Mouse (Mus musculus) megakaryocyte, embryonic 14.5 days (primary cell): ENCODE measurements around the gene Rarres1.

Experiments used
- FLI1 ChIP-seq: IDR thresholded peaks from 2 replicates; pipeline ENCODE4 v1.6.1; 2012; ENCODE audit warnings: low read length, inconsistent platforms, mixed read lengths
- GATA1 ChIP-seq: IDR thresholded peaks from 3 replicates; pipeline ENCODE4 v1.6.1; 2012; ENCODE audit warnings: mixed read lengths, low read length, inconsistent platforms, borderline replicate concordance

GRCm38 (mm10) chr3:67505286-67505685 is 10.0 kb downstream of the Rarres1 start:
- TF ChIP-seq GATA1 (no peak), FLI1 (no peak)
